Mouse (Mus musculus) embryo, embryonic 11 days (tissue): ENCODE data around the gene Ahctf1.
A peak's percentile ranks its signal among the peaks of the same experiment; 100 is the strongest.
"Not testable (repeated sequence)": the region's sequence is repeated elsewhere in the genome, so short reads cannot be mapped to it uniquely, and the experiment has no call there.

Experiments
- DNase-seq: peaks from one replicate; pipeline ENCODE4 v3.0.0-alpha.2; 2015

Gene Ahctf1

GRCm38 (mm10) chr1:179802610-179803512 lies 619 bp downstream of the Ahctf1 start, which contains the start of gene Gm10518:
Gm10518 (plus strand) TSS chr1:179803376.
- peak; percentile 79 for DNase-seq

GRCm38 (mm10) chr1:179798794-179799193 lies 4.7 kb downstream of the Ahctf1 start:
- no peak for DNase-seq

GRCm38 (mm10) chr1:179787281-179787680 lies 16.2 kb downstream of the Ahctf1 start:
- DNase-seq: no peak

GRCm38 (mm10) chr1:179785502-179785901 lies 18.0 kb downstream of the Ahctf1 start:
- DNase-seq: no peak

- no peak for DNase-seq
Observed at GRCm38 (mm10) chr1:179784098-179784497, 19.4 kb downstream of the Ahctf1 start.

- DNase-seq: no peak
Observed at GRCm38 (mm10) chr1:179776831-179777230, 26.6 kb downstream of the Ahctf1 start.

- no peak for DNase-seq
Observed at GRCm38 (mm10) chr1:179760553-179760952, 42.9 kb downstream of the Ahctf1 start.

- no peak for DNase-seq
Observed at GRCm38 (mm10) chr1:179760086-179760485, 43.4 kb downstream of the Ahctf1 start.

GRCm38 (mm10) chr1:179756477-179756876 lies 47.0 kb downstream of the Ahctf1 start:
- no peak for DNase-seq

GRCm38 (mm10) chr1:179753006-179753405 lies 50.5 kb downstream of the Ahctf1 start:
- DNase-seq: no peak

- DNase-seq: no peak
Observed at GRCm38 (mm10) chr1:179752276-179752675, 51.2 kb downstream of the Ahctf1 start.

GRCm38 (mm10) chr1:179745171-179745570 lies 58.3 kb downstream of the Ahctf1 start, which contains the start of gene Kif28:
Kif28 (minus strand) TSS chr1:179745271.
- no peak for DNase-seq

GRCm38 (mm10) chr1:179743593-179744193 lies 59.8 kb downstream of the Ahctf1 start:
- DNase-seq: no peak

- DNase-seq: no peak
Observed at GRCm38 (mm10) chr1:179736483-179736882, 67.0 kb downstream of the Ahctf1 start.

- DNase-seq: peak; percentile 52
Observed at GRCm38 (mm10) chr1:179734500-179735474, 68.7 kb downstream of the Ahctf1 start.

GRCm38 (mm10) chr1:179731391-179731790 lies 72.1 kb downstream of the Ahctf1 start:
- DNase-seq: no peak

- no peak for DNase-seq
Observed at GRCm38 (mm10) chr1:179728661-179729060, 74.8 kb downstream of the Ahctf1 start.

GRCm38 (mm10) chr1:179722811-179723469 lies 80.5 kb downstream of the Ahctf1 start:
- no peak for DNase-seq

GRCm38 (mm10) chr1:179715786-179716185 lies 87.7 kb downstream of the Ahctf1 start:
- no peak for DNase-seq

GRCm38 (mm10) chr1:179715289-179715688 lies 88.2 kb downstream of the Ahctf1 start:
- not testable (repeated sequence) for DNase-seq

- DNase-seq: no peak
Observed at GRCm38 (mm10) chr1:179713367-179713766, 90.1 kb downstream of the Ahctf1 start.

- no peak for DNase-seq
Observed at GRCm38 (mm10) chr1:179712658-179713057, 90.8 kb downstream of the Ahctf1 start.
